Mouse (Mus musculus) heart, postnatal 4 days (tissue): ENCODE measurements around the gene Rnf146. TPM values are rescaled to one million over a fixed set of nuclear protein-coding genes. Genes with fewer than 3 reads are reported as not detected.
A peak's percentile ranks its signal among the peaks of the same experiment; 100 is the strongest.
"Not testable (repeated sequence)": the region's sequence is repeated elsewhere in the genome, so short reads cannot be mapped to it uniquely, and the experiment has no call there.

Source experiments
- DNase-seq: peaks from one replicate; pipeline ENCODE4 v3.0.0; 2021
- total RNA-seq, 2 experiments: library from RNA; stranded (reverse); gene quantifications; 2 replicates each; pipeline ENCODE4 v1.2.3; 2021

Gene Rnf146
- total RNA-seq: 10 to 100 TPM; 46.2 to 54.7 TPM

- DNase-seq: no peak
Observed at GRCm38 (mm10) chr10:29362197-29362900, at the start of gene Rnf146. Rnf146 (minus strand) TSS chr10:29362442.

DNA sequence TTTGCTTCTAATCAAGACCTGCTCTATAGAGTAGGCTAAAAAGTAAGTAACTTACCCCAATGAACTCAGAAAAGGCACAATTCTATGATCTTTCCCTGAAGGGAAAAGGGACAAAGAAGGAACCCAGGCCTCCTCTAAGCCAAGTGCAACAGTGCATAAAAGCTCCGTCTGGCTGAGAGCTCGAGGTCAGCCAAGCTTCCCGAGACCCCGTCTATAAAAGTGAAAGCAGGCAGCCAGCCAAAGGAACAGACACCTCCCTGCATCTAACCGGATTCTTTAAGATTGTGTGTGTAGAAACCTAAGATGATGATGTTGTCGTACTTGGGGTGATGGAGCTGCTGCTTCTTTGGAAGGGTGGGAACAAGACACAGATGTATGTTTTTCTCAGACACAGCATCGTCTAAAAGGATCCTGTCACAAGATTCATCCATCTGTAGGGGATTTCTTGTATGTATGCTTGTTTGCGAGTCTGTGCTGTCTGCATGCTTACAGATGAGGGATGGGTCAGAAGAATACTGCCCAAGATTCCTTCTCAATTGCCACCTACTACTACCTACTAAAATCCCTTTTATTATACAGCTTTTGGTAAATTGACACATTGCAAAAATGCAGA lies 40.5 kb upstream of the Rnf146 start:
- DNase-seq: no peak

DNA sequence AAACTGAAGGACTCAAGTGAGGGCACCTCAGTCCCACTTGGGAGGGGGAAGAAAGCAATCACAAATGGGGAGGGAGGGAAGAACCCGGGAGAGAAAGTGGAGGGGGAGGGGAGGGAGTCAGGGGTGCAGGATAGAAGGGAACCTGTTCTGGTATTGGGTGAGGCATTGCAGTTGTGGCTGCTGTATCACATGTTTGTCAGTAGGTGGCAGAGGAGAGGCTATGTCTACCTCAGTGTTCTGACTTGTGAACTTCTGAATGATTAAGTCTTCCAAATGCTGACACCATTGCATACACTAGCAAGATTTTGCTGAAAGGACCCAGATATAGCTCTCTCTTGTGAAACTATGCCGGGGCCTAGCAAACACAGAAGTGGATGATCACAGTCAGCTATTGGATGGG lies 32.6 kb upstream of the Rnf146 start:
- DNase-seq: not testable (repeated sequence)

- DNase-seq: no peak
Observed at GRCm38 (mm10) chr10:29381558-29381957, 19.3 kb upstream of the Rnf146 start.

- DNase-seq: no peak
Observed at GRCm38 (mm10) chr10:29374065-29374464, 11.8 kb upstream of the Rnf146 start.

DNA sequence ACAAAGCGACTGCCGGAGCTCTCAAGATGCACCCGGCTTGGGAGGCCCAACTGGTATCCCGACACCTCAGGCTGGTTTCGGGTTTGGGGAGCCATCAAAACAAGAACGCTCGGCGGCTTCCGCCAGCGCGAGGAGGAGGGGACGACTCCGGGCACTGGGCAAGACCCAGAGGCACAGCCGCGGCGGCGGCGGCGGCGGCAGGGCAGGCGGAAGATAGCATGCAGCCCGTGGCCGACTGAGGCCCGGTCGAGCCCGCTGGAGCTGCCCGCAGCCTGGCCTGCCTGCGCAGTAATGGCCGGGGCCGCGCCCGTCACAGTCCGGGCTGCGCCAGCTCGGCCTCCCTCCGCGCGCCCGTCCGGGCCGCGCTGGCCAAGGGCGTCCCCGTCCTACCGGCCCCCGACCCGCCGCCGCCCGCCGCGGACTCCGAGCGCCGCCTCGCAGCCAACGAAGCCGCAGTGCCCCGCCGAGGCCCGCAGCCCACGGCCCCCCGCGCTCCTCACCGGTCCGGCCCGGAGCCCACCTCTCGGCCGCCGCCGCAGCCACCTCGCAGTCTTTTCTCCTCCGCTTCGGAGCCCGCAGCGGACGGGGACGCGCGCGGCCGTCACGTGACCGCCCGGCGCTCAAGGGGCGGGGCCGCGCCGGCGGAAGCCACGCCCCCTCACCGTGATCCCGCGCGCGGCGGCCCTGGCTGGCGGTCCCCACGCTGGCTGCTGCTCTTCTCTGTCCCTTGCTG lies 612 bp downstream of the Rnf146 start:
- DNase-seq: peak; percentile 93

DNA sequence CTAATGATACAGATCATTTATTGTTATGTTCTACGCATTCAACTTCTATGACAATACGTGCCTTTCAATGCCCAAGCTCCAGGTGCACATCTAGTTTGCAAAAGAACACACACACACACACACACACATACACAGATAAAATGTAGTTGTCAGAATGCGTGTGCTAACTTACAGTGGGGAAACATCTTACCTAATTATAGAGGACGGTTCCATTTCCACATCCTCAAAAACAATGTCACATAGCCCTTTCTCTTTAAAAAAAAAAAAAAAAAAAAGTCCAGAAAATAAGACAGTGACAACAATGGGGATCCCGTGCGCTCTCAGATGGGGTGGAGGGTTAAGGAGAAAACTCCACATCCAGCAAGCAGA lies 1.2 kb downstream of the Rnf146 start:
- no peak for DNase-seq

DNA sequence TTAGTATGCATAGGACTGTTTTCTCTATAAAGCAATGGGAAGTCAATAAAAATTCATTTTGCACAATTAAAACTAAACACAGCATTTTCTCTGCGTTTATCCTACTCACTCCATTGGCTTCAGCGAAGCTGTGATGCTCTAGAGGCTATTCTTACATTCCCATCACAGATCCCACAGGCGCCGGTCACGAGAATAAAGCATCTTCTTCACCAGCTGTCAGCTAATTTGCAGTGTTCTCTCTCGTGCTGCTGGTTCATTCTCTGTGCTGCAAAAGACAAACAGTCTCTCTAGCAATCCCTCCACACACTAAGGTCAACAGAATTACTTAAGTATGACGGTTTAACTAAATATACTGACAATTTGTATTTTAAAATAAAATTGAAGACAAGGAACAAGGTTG lies 8.1 kb downstream of the Rnf146 start:
- DNase-seq: no peak

DNA sequence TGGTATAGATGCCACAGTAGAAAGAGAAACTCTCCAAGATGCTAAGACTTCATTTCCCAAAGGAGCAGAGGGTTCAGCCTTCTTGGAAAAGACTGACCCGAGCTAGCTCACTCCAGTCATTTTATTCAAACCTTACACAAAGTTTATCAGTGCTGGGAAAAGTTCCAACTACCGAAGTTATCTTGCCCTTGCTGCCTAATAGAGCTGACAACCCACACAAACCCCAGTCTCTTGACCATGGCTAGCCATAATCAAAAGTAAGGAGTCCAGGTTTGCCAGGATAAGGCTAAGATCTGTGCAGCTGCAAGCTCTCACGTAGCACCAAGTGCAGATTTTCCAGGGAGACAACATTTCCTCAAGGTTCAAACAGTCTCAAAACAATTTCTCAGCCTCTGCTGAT lies 9.7 kb downstream of the Rnf146 start:
- no peak for DNase-seq

DNA sequence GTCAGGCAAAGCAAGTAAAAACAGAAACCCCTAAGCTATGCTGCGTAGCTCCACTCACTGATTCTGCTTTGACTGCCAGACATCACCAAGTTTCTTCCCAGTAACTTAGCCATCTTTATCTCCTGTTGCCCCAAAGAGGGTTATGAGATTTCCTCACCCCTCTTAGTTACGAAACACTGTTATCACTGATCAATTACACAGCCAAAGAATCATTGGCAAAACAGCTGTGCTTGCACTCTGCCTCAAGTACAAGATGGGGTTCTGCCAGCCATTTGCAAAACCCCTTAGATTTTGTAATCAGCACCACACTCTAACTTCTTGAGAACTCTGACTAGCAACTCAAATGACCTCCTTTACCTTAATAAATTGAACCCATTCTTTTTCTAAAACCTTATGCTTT lies 10.8 kb downstream of the Rnf146 start:
- no peak for DNase-seq

DNA sequence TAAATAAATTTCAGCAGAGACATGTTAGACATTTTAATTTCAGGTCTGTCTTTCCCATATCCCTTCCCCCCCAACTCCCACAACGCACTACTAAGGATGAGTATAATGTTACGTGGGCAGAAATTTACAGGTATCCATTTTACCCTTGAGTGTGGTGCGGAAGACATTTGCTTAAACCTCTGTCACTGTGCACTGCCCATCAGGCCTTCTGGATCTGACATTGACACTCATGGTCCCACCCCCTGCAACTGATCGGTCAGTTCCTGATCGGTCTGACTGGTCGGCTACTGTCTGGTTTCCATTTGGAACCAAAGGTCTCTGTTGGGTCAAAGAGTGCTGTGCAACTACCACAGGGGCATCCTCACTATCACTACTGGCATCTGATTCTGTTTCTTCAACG lies 15.6 kb downstream of the Rnf146 start:
- no peak for DNase-seq

GRCm38 (mm10) chr10:29344232-29344631 lies 18.0 kb downstream of the Rnf146 start:
- DNase-seq: no peak

DNA sequence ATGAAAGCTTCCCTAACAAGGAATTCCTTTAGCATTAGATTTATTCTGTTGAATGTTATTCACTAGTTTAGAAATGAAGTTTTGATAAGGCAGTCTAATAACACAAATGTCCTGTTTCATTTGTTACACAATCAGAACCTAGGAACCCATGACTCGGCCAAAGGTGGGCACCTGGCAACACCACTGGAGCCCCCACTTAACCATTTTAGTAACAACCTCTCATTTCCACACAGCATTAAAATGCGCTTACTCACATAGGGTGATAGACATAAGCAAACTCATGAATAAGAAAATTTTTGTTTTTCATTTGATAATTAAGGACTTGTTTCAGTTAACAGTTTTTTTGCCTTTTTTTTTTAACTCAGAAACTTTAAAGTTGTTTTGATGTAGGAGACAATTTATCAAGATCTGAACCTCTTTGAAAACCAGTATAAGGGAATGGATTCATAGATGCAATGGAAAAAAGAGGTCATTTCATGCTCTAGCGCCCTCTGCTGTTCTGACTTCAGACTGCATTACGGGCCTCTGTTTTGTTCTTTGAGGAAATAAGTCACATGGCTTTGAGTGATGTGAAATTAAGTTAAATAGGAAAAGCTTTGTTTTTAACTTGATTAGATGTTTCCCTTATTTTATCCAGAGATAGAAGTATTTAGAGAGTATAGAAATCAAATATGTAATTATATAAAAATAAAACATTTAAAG lies 23.7 kb downstream of the Rnf146 start:
- peak; percentile 73 for DNase-seq

GRCm38 (mm10) chr10:29333836-29334235 lies 28.4 kb downstream of the Rnf146 start:
- DNase-seq: no peak

DNA sequence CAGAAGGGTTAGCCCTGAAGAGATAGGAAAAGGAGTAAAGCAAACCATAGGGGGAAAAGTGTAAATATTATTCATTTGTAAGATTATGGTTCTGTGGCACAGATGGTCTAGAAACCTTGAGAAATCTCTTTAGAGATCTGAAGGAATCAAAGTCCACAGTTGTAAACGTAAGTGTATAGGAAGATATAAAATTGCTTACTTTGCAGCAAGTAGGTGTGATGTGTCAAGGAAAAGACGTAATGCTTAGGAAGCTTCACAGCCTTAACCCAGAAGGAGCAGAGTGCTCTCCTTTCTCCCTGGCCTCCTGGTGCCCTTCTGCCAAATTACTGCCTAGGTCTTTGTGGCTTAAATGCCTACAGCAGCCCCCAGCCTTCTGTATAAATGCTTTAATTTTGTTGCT lies 37.4 kb downstream of the Rnf146 start:
- no peak for DNase-seq

DNA sequence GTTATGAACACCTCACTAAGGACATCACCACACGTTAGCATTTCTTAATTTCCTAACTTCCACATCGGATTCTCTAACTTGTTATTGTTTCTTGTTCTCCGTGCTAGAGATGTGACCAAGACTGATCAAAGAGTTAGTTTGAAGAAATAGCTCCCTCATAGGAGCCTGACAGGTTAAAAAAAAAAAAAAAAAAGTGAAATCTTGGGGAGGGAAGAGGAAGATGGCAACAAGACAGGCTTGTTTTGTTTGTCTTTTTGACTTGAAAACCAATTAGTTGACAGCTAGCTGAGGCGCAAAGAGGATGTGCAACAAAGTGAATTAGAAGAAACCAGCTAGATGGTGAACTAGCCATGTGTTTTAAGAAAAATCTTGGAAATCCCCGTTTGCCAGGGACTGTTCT lies 48.3 kb downstream of the Rnf146 start:
- DNase-seq: no peak

DNA sequence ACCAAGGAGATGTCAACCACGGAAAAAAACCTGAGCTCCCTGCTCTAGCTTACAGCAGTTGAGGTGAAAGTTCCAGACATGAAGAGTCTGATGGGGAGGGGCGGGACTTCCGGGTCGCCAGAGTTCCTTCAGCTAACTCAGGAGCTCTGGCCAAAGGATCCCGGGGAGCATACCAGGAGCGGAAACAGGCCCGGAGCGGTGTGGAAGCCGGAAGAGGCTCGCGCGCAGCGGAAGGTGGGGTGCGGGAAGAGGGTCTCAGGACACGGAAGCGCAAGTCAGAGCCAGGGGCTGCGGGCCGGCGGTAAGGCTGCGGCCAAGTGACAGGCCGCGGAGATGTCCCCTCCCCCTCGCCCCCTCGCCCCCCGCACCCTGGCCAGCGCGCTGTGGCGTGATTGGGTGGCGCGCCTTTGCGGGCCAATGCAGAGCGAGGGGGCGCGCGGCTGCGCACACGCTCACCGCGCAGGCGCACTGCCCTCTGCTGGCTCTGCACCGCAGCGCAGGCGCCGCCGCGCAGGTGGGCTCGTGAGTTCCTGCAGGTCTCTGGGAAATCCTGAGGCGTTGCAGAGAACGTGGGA lies 49.1 kb downstream of the Rnf146 start, which contains the start of gene Echdc1:
Echdc1 (plus strand) TSS at position 103 of the 575 bp plus-strand sequence.
- peak; percentile 86 for DNase-seq

DNA sequence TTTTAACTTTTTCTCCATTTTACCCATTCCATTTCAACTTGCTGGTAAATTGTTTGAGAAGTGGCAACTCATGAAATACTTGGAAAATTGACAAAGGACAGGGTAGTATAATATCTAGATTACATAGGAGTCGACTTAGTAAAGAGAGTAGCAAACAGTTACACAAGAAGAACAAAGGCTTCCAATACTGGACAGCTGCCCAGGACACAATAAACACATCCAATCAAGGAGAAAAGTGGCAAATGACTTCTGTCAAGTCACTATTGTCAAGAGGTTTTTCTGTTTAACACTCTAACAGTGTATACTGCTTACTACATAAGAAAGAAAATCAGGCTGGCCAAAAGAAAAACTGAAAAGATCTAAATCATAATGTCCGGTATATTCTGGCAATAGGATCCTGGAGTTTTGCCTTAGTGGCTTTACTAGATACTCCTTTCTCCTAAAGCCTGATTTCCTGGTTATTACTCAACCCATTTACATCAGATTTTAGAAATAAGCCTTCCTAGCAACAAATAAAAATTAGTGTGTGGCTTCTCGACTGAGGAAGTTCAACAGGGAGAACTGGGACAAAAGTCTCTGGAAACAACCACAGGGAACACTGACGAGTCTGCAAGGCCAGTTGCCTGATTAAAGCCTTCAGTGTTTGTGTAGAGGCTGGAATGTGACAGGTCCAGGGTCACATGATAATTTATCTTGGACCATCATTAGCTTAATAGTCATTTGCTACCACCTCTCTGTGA lies 50.6 kb downstream of the Rnf146 start:
- no peak for DNase-seq

GRCm38 (mm10) chr10:29302230-29302629 lies 60.0 kb downstream of the Rnf146 start:
- no peak for DNase-seq
